ENCODE assay signal across 8 mouse cellular contexts in the genomic region with DNA sequence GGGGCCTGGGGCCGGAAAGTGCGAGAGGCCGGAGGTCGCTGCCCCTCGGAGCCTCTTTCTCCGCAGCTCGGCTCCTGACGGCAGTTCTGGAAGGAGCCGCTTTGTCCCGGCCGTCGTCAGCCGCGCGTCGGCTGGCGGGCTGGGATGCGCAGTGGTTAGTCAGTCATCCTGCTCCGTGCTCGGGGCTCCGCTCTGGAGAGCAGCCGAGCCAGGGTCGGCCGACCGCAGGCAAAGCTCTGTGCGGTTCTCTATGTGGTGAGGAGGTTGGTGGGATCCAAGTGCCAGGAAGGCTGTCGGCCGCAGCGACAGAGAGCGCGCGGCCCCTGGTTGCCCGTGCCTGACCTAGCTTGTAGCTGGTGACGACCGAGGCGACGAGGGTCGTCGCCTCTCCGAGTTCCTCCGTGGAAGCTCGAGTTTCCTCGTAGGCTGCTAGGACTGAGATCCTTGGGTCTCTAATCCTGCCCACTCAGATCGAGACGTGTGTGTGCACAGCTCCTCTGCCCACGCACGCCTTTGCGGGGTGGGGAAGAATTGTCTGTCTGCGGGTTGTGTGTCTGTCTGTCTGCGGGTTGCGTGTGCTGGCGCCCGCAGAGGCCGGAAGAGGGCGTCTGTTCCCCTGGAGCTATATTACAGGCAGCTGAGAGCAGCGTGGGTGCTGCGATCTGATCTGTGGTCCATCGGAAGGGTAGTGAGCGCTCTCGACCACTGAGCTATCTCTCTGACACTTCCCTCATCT. TPM values are rescaled to one million over a fixed set of nuclear protein-coding genes. Genes with fewer than 3 reads are reported as not detected.
DNase-seq lines count a peak whose midpoint lies in the region; ATAC-seq and TF ChIP-seq lines count a peak whose summit lies in the region.

No protein-coding gene starts in this region.

- in situ Hi-C loops in ES-E14 (cut with MboI; ENCODE audit: low sequenced_read_pairs in 2 of 2, unreplicated experiment in 2 of 2): no loop called here

- H3K27me3 ChIP-seq in heart, embryonic 13.5 days (replicated peaks): no peaks in the 10 kb centered on the region

- WGBS in heart, embryonic 13.5 days: under 1% methylated on average over 60 of the region's 60 CpGs

- peak overlapping the region; percentile 61 for H3K27ac ChIP-seq in ES-E14 (ENCODE audit: insufficient read depth, low read depth, low read length, poor library complexity, severe bottlenecking)
- peak overlapping the region; percentile 90 for H3K27ac ChIP-seq in heart, embryonic 13.5 days (replicated peaks)

- H3K4me3 ChIP-seq in ES-E14 (ENCODE audit: insufficient read depth in 1 of 2, low read depth in 1 of 2, low read length in 2 of 2, poor library complexity in 1 of 2, severe bottlenecking in 1 of 2): peak overlapping the region; percentile 91
- H3K4me3 ChIP-seq in heart, embryonic 13.5 days: peak overlapping the region; percentile 100

- peak; percentile 85 for DNase-seq in CD4-positive helper T cell, adult 2 months (ENCODE audit: low read depth, low spot score)
- DNase-seq in ES-E14 (ENCODE audit: low read depth, low spot score): peak; percentile 49
- DNase-seq in cerebellum, postnatal 36 days: peak; percentile 13 to 20
- peak; percentile 71 to 82 for DNase-seq in kidney, postnatal 4 days
- peak; percentile 46 to 51 for DNase-seq in lung, postnatal 4 days
- DNase-seq in right cerebral cortex, postnatal 25 days: peak; percentile 23
- no peak for DNase-seq in adrenal gland, postnatal 4 days (ENCODE audit: low spot score in 2 of 2)

- ATAC-seq in heart, embryonic 13.5 days (ENCODE audit: extremely low read depth, insufficient number of reproducible peaks, low FRiP score, low TSS enrichment): peak; percentile 52

- H3K9ac ChIP-seq in ES-E14 (ENCODE audit: insufficient read depth, low read depth, low read length, poor library complexity, severe bottlenecking): peak overlapping the region; percentile 94
- peak overlapping the region; percentile 97 for H3K9ac ChIP-seq in heart, embryonic 13.5 days

- H3K36me3 ChIP-seq in ES-E14 (ENCODE audit: control insufficient read depth, insufficient read depth, low read length, poor library complexity, severe bottlenecking): no peaks in the 10 kb centered on the region
- H3K36me3 ChIP-seq in heart, embryonic 13.5 days: no peaks in the 10 kb centered on the region; the same call in 1 of the 2 replicates

- H3K4me2 ChIP-seq in heart, embryonic 13.5 days: peak overlapping the region; percentile 98

- H3K9me3 ChIP-seq in ES-E14 (ENCODE audit: control insufficient read depth, insufficient read depth, low read depth, low read length): no peaks in the 10 kb centered on the region
- H3K9me3 ChIP-seq in heart, embryonic 13.5 days: no peaks in the 10 kb centered on the region

- H3K4me1 ChIP-seq in ES-E14 (ENCODE audit: control insufficient read depth in 2 of 2, insufficient read depth in 2 of 2, low read length in 2 of 2, poor library complexity in 1 of 2): peaks cover 2 to 3% of the 10 kb centered on the region in 2 experiments; a peak in 1 of 4 replicates
- peaks cover 24% of the 10 kb centered on the region for H3K4me1 ChIP-seq in heart, embryonic 13.5 days

TF ChIP-seq in ES-E14, 5 proteins besides CTCF, POLR2A, EP300 and RAD21:
- no peak for TF ChIP-seq ZC3H11A (IDR thresholded peaks at IDR 0.05; ENCODE audit: borderline replicate concordance, low read depth, low read length)
- TF ChIP-seq HCFC1 (IDR thresholded peaks at IDR 0.05; ENCODE audit: borderline replicate concordance, insufficient read depth, low read length): no peak
- no peak for TF ChIP-seq ZNF384 (IDR thresholded peaks at IDR 0.05; ENCODE audit: low read depth, low read length)
- no peak for TF ChIP-seq MAFK (IDR thresholded peaks at IDR 0.05; ENCODE audit: insufficient read depth, low read depth, low read length)
- no peak for TF ChIP-seq CHD2 (IDR thresholded peaks at IDR 0.05; ENCODE audit: low read depth, low read length)

RNA-seq across cellular contexts. Expression of gene Ramac, which starts 0.6 kb away (rescaled TPM):
- 15.4 and 23.3 TPM in 2 replicates for total RNA-seq in ES-E14 (2012; rRNA removed)
- 75.0 and 80.7 TPM in 2 replicates for polyA plus RNA-seq in heart, embryonic 13.5 days (2015; fragmentation: Nextera tagmentation; extraction: Ambion mirVana)
- total RNA-seq in adrenal gland, postnatal 4 days (2021): 10 to 100 TPM; 53.7 to 54.1 TPM

RNA-seq across cellular contexts. Expression of gene 3110040N11Rik, which starts 26.0 kb away (rescaled TPM):
- 27.1 and 36.1 TPM in 2 replicates for total RNA-seq in ES-E14 (2012; rRNA removed)
- 36.4 and 43.7 TPM in 2 replicates for polyA plus RNA-seq in heart, embryonic 13.5 days (2015; fragmentation: Nextera tagmentation; extraction: Ambion mirVana)
- 10 to 100 TPM; 36.2 to 42.9 TPM for total RNA-seq in adrenal gland, postnatal 4 days (2021)

RNA-seq across cellular contexts. Expression of gene Homer2, which starts 56.0 kb away (rescaled TPM):
- 4.4 and 6.5 TPM in 2 replicates for total RNA-seq in ES-E14 (2012; rRNA removed)
- polyA plus RNA-seq in heart, embryonic 13.5 days (2015; fragmentation: Nextera tagmentation; extraction: Ambion mirVana): 73.4 and 82.1 TPM in 2 replicates
- total RNA-seq in adrenal gland, postnatal 4 days (2021): 1 to 10 TPM; 5.0 to 9.1 TPM

Comparison
In these comparisons a context has a peak if more than half of its experiments do, and no peak if none do; other contexts are left out.
1. DNase-seq: peak in CD4-positive helper T cell, adult 2 months (single experiment), ES-E14 (single experiment), cerebellum, postnatal 36 days (2 of 2), kidney, postnatal 4 days (2 of 2), lung, postnatal 4 days (2 of 2) and right cerebral cortex, postnatal 25 days (single experiment); none in adrenal gland, postnatal 4 days (0 of 2).